Comparison of ENCODE assay signal across 8 mouse cellular contexts in the genomic region with DNA sequence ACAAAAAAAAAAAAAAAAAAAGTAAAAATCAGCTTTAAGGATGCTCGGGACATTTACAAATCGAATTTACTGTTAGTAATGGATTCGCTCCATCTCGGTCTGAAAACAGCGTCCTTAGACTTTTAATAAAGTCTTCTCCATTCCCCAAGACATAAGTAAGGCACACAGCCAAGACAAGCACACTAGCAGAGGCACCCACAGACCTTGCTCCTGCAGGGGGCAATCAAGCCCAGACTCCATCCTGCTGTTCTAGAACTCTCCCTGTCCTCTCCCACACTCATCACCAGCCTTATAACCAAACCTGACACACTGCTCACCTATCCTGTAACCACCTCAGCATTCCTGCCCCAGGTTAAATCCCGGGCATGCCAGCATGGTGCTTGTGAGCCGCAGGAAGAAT. TPM values are rescaled to one million over a fixed set of nuclear protein-coding genes. Genes with fewer than 3 reads are reported as not detected.
A peak's percentile ranks its signal among the peaks of the same experiment; 100 is the strongest.
DNase-seq lines count a peak whose midpoint lies in the region; ATAC-seq and TF ChIP-seq lines count a peak whose summit lies in the region.

No protein-coding gene starts in this region.

- TF ChIP-seq CTCF in cortical plate, adult 2 months (IDR thresholded peaks at IDR 0.05; ENCODE audit: extremely low read depth, insufficient read depth, low read length), result no peak; the same call in 1 of the 2 replicates
- TF ChIP-seq CTCF in liver, postnatal 0 days (IDR thresholded peaks at IDR 0.05; ENCODE audit: low read depth), result no peak

- H3K4me1 ChIP-seq in cortical plate, adult 2 months (ENCODE audit: control insufficient read depth, insufficient read depth, low read length), result no peaks in the 10 kb centered on the region
- H3K4me1 ChIP-seq in hindbrain, embryonic 16.5 days (ENCODE audit: control insufficient read depth, insufficient read depth, low read depth, low read length), result peaks cover 19% of the 10 kb centered on the region
- H3K4me1 ChIP-seq in liver, postnatal 0 days (ENCODE audit: insufficient read depth), result no peaks in the 10 kb centered on the region
- peaks cover 14% of the 10 kb centered on the region for H3K4me1 ChIP-seq in midbrain, embryonic 16.5 days (ENCODE audit: control insufficient read depth, insufficient read depth, low read length)

- H3K36me3 ChIP-seq in hindbrain, embryonic 16.5 days (ENCODE audit: control insufficient read depth, insufficient read depth, low read length), result no peaks in the 10 kb centered on the region
- H3K36me3 ChIP-seq in liver, postnatal 0 days (replicated peaks; ENCODE audit: insufficient read depth, low read length), result no peaks in the 10 kb centered on the region
- no peaks in the 10 kb centered on the region for H3K36me3 ChIP-seq in midbrain, embryonic 16.5 days (ENCODE audit: control insufficient read depth, insufficient read depth, low read length)

- 0 out of 2 replicates have a peak, but pooled peaks have one; percentile 46 for ATAC-seq in hindbrain, embryonic 16.5 days
- ATAC-seq in liver, postnatal 0 days, result no peak
- no peak for ATAC-seq in midbrain, embryonic 16.5 days

- no peak overlapping the region for H3K4me2 ChIP-seq in hindbrain, embryonic 16.5 days (ENCODE audit: low read length)
- no peak overlapping the region for H3K4me2 ChIP-seq in liver, postnatal 0 days (ENCODE audit: low read depth, low read length)
- H3K4me2 ChIP-seq in midbrain, embryonic 16.5 days (ENCODE audit: low read length), result no peak overlapping the region

- no peaks in the 10 kb centered on the region for H3K27me3 ChIP-seq in hindbrain, embryonic 16.5 days (replicated peaks; ENCODE audit: control insufficient read depth, insufficient read depth, low read length)
- H3K27me3 ChIP-seq in liver, postnatal 0 days (ENCODE audit: insufficient read depth, low read length), result no peaks in the 10 kb centered on the region
- H3K27me3 ChIP-seq in midbrain, embryonic 16.5 days (ENCODE audit: control insufficient read depth, insufficient read depth, low read depth, low read length), result no peaks in the 10 kb centered on the region

- TF ChIP-seq EP300 in liver, postnatal 0 days (IDR thresholded peaks at IDR 0.05; ENCODE audit: low read depth), result no peak

- TF ChIP-seq POLR2A in cortical plate, adult 2 months (IDR thresholded peaks at IDR 0.05; ENCODE audit: extremely low read depth, insufficient read depth, low read length), result no peak

- H3K4me3 ChIP-seq in cortical plate, adult 2 months (ENCODE audit: insufficient read depth, low read length), result no peak overlapping the region
- H3K4me3 ChIP-seq in hindbrain, embryonic 16.5 days (ENCODE audit: low read length), result no peak overlapping the region
- no peak overlapping the region for H3K4me3 ChIP-seq in liver, postnatal 0 days (ENCODE audit: low read depth, low read length)
- H3K4me3 ChIP-seq in midbrain, embryonic 16.5 days (ENCODE audit: low read depth, low read length), result no peak overlapping the region

- H3K9ac ChIP-seq in hindbrain, embryonic 16.5 days (ENCODE audit: low read depth, low read length), result no peak overlapping the region
- H3K9ac ChIP-seq in liver, postnatal 0 days (replicated peaks), result no peak overlapping the region
- H3K9ac ChIP-seq in midbrain, embryonic 16.5 days (ENCODE audit: low read depth, low read length), result no peak overlapping the region

- peak; percentile 30 to 62 for DNase-seq in adrenal gland, adult (ENCODE audit: inconsistent age in 2 of 2, low spot score in 1 of 2)
- DNase-seq in adrenal gland, postnatal 25 days, result no peak
- peak; percentile 32 to 38 for DNase-seq in lung, adult 18-20 months
- no peak for DNase-seq in right cerebral cortex, postnatal 36 days (ENCODE audit: low spot score in 2 of 2)
- no peak for DNase-seq in liver, postnatal 0 days

- peak overlapping the region; percentile 83 for H3K27ac ChIP-seq in cortical plate, adult 2 months (ENCODE audit: insufficient read depth, low read length)
- H3K27ac ChIP-seq in hindbrain, embryonic 16.5 days (ENCODE audit: low read depth, low read length), result peak overlapping the region; percentile 42; the same call in 1 of the 2 replicates
- H3K27ac ChIP-seq in liver, postnatal 0 days (ENCODE audit: low read depth), result no peak overlapping the region
- H3K27ac ChIP-seq in midbrain, embryonic 16.5 days (ENCODE audit: low read length), result no peak overlapping the region

- H3K9me3 ChIP-seq in hindbrain, embryonic 16.5 days (ENCODE audit: control insufficient read depth, low read length), result no peaks in the 10 kb centered on the region
- no peaks in the 10 kb centered on the region for H3K9me3 ChIP-seq in liver, postnatal 0 days (ENCODE audit: low read length)
- H3K9me3 ChIP-seq in midbrain, embryonic 16.5 days (replicated peaks; ENCODE audit: control insufficient read depth, low read length, poor library complexity, severe bottlenecking), result no peaks in the 10 kb centered on the region

- WGBS in hindbrain, embryonic 16.5 days, result 72% methylated on average over 7 of the region's 7 CpGs
- 84% methylated on average over 7 of the region's 7 CpGs for WGBS in liver, postnatal 0 days (ENCODE audit: insufficient replicate concordance)
- 84% methylated on average over 7 of the region's 7 CpGs for WGBS in midbrain, embryonic 16.5 days

RNA-seq across cellular contexts. Expression of gene Tmtc1, which starts 52.9 kb away (rescaled TPM):
- total RNA-seq in adrenal gland, postnatal 25 days (2021), result 11.6 and 13.1 TPM in 2 replicates
- polyA plus RNA-seq in cortical plate, adult 2 months (2012; rRNA removed), result 30.4 and 35.2 TPM in 2 replicates
- polyA plus RNA-seq in hindbrain, embryonic 16.5 days (2015; fragmentation: Nextera tagmentation; extraction: Ambion mirVana), result 2.4 and 2.9 TPM in 2 replicates
- polyA plus RNA-seq in liver, postnatal 0 days (2015; fragmentation: Nextera tagmentation; extraction: Ambion mirVana), result 0.11 and 0.12 TPM in 2 replicates
- polyA plus RNA-seq in midbrain, embryonic 16.5 days (2015; fragmentation: Nextera tagmentation; extraction: Ambion mirVana), result 2.6 and 2.9 TPM in 2 replicates

Comparison
In these comparisons a context has a peak if more than half of its experiments do, and no peak if none do; other contexts are left out.
1. DNase-seq: peak in adrenal gland, adult (2 of 2) and lung, adult 18-20 months (2 of 2); none in adrenal gland, postnatal 25 days (single experiment), right cerebral cortex, postnatal 36 days (0 of 2) and liver, postnatal 0 days (single experiment).
2. H3K27ac ChIP-seq: peak in cortical plate, adult 2 months (single experiment) and hindbrain, embryonic 16.5 days (single experiment); none in liver, postnatal 0 days (single experiment) and midbrain, embryonic 16.5 days (single experiment).